Mouse (Mus musculus) neural tube, embryonic 10.5 days (tissue): Measurements from ENCODE around the gene AB124611.
"Not testable (repeated sequence)": the region's sequence is repeated elsewhere in the genome, so short reads cannot be mapped to it uniquely, and the experiment has no call there.

Experiments used
- DNase-seq: peaks from one replicate; pipeline ENCODE4 v3.0.0-alpha.2; 2017; ENCODE audit warnings: low spot score; ENCODE audit errors: extremely low spot score

AB124611 gene

DNA sequence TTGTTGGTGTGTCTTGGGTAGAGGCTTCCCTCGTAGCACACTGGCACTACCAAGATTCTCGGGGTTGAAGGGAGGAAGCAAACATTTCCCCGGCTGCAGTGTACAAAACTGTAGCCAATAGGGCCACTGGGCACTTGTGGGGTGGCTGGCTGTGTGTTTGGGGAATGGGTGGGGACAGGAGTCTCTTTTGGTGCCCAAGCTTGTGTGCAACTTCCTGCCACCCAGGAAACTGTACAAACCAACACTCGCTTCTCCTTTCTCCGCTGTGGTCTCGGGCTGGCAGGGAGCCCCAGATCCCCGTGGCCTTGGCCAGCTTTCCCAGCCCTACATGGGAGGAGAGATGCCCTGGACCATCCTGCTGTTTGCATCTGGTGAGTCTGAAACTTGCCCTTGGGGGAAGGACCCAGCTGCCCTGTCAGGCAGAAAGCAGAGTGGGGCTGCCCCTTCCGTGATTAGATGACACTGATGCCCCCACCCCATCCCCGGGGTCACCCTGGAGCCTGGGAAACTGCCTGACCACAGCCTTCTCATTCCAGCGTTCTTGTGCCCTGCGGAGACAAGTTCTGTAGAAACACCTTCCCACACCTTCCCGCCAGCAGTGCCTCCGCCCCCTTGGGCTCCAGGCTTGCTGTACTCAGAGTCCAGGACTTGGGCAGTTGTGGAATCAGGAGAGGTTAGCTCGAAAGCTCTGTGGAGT lies at the start of gene AB124611:
TSS of gene AB124611 (plus strand) at position 240 of the 697 bp plus-strand sequence.
- no peak for DNase-seq

DNA sequence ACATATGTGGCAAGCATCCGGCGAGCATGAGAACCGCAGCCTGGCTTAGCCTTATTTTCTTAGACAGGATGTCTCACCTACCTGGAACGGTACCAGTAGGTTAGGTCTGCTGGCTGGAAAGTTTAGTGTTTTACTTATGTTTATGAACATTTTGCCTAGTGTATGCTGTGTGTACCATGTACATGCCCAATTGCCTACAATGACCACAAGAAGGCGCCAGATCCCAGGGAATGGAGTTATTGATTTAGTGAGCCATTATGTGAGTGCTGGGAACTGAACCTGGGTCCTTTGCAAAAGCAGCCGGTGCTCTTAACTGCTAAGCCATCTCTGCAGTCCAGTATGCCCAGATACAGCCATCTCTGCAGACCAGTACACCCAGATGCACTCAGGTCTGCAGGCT lies 48.3 kb upstream of the AB124611 start:
- DNase-seq: no peak

DNA sequence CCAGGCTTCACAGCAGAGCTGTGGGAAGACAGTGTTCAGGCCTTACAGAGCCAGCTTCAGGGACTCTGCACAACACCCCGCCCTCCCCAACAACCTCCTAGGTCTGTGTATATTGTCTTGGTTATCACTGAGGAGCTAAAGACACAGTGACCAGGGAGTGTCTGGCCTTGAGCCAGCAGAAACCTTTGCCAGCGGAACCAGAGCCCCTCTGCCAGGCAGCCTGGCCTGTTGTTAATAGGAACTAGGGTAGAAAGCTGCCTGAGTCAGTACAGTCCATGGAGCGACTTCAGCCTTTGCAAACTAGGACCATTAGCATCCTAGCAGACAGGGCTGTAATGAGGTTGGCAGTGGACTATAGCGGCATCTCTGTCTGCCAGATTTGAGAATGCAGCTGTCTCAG lies 41.9 kb upstream of the AB124611 start:
- DNase-seq: no peak

DNA sequence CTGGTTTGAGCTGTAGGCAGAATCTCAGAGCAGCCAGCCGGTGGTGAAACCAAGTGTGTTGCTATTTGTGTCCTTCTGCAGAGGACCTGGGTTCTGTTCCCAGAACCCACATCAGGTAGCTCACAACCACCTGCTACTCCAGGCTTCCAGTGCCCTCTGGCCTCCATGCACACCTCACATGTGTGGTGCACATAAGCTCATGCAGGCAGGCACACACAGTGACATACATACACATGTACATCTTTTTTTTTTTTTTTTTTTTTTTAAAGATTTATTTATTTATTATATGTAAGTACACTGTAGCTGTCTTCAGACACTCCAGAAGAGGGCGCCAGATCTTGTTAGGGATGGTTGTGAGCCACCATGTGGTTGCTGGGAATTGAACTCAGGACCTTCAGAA lies 37.7 kb upstream of the AB124611 start:
- not testable (repeated sequence) for DNase-seq

DNA sequence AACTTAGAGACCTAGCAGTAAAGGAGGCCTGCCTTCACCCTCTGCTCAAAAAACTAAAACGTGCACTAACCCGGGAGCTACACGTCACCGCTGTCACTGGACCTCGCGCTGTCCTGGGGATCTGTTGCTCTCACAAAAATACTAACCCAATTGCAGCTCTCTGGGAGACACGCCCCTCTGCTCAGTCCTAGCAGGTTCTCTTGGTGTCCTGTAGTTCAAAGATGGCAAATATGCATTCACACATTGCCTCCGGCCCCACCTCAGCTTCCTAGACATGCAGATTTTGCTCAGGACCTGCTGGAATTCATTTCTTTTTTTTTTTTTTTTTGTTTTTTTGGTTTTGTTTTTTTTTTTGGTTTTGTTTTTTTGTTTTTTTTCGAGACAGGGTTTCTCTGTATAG lies 35.3 kb upstream of the AB124611 start:
- no peak for DNase-seq

DNA sequence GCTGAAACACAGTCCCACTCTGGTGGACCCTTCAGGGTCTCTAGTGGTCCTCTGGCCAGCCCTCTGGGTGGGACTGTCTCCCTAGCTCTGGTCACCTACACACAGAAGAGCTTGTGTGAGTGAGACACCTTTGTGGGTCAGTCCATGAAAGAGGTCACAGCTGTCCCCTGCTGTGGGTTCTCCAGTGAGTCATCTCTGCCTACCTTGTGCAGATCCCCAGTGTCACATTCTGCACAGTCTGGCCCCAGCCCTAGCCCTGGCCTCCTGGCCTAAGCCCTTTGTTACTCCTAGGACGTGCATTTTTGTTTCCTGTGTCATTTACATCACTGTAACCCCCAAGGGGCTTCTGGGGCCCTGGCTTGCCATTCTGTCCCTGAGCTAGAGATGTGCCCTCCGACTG lies 32.1 kb upstream of the AB124611 start:
- DNase-seq: no peak

DNA sequence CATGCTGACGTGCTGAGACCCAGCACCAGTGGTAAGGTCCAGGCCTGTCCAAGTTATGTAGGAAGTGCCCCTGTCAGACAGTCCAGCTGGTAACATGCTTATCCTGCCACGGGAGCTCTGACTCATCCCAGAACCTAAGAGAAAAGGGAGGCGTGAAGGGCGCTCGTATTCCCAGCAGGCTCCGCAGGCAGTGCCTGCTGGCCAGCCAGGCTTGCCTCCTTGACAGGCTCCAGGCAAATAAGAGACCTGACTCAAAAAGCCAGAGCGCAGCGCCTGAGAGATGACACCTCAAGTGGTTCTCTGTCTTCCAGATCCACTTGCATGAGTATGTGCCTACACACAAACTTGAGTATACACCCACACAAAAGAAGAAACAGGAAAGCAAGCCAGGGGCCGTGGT lies 31.2 kb upstream of the AB124611 start:
- DNase-seq: no peak

DNA sequence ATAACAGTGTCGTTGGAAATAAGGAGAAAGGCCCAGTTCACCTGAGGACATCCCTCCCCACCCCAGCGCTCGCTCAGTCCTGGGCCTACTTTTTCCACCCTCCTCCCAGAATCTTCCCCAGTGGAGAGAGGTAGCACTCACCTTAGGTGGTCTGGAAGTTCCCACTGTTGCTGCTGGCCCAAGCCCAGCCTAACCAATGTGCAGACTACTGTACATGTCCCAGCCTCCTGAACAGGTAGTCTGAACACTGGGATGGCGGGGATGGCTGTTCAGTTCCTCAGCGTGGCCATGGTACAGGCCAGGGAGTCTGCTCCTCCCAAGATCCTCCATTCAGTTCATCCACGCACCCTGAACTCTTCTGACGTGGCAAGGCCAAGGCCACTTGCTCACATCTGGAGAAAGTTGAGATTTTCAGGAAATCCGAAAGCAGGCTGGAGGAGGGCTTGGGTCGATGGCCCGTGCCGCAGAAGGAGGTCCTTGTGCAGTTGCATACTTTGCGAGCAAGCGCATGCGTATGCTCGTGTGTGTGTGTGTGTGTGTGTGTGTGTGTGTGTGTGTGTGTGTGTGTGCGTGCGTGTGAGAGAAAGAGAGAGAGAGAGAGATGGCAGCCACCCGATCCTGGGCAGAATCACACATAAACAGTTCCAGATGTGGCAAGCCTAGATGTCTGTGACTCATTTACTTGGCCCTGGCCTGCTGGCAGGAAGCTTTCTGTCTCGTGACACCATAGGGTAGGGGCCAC lies 29.5 kb upstream of the AB124611 start:
- peak; percentile 64 for DNase-seq

DNA sequence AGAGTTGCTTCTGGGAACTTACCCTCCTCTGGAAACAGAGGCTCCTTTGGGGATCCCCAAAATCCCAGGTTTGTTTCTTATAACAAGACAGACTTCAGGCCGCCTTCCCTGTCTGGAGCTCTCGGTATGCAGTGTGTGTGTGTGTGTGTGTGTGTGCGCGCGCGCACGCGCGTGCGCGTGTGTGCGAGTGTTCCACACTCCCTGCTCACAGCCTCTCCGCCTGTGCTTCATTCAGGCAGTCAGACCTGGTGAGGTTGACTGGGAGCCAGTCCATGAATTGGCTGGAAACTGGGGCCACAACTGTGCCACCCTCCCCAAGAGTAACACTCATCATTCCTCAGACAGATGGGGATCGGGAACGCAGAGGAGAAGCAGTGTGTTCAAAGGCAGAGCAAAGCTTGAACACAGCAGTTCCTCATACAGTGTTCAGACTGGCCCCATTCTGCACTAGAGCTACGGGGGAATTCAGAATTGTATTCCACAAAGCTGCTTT lies 28.9 kb upstream of the AB124611 start:
- DNase-seq: no peak

DNA sequence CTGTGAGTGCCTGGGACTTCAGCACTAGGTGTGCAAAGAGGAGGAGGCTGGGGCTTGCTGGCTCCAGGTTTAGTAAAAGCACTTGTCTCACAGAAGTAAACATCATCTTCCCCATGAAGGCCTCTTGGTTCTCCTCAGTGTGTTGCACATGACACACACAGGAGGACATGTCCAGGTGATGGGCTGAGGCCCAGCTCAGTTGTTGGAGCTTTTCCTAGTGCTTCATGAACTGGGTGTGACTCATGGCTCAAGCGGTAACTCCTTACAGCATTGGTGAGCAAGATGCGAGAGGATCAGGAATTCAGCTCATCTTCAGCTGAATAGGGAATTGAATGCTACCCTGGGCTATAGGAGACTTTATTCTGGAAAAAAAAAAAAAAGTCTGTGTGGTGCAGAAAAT lies 28.3 kb upstream of the AB124611 start:
- no peak for DNase-seq

DNA sequence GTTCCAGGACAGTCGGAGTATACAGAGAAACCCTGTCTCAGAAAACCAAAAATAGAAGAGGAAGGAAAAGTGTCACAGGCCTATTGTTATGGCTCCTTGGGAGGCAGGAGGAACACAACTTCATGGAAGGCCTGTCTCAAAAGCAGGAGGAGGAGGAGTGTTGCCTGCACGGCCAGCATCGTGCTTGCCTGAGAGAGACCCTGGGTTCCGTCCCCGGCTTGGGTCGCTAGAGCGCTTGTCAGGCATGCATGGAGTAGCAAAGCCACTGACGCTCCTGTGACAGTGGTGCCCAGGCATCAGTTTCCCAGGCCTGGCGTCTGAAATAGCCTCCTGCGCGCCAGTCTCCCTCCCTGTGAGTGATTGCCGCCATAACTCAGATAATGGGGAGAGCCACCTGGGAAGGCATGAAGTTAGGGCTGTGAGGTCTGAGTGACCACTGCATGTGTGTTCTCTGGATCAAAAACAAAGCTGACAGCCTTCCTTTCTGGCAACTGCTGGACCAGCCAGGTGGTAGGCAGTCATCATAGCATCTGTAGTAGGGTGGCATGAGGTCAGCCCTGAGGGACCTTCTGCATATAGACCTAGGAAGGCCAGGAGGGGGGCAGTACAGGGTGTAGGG lies 27.6 kb upstream of the AB124611 start:
- DNase-seq: no peak

DNA sequence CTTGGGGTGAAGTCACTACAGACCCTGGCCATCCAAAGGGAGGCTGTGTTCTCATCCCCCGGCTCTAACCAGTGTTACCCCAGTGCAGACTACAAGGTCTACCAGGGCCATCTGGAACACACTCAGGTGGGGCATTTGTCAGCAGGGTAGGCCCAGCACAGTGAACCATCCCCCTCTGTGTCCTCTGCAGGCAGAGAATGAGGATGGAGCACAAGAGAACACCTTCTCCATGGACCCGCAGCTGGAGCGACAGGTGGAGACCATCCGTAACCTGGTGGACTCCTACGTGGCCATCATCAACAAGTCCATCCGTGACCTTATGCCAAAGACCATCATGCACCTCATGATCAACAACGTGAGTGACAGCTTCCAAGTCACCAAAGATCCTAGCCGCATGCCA lies 22.6 kb upstream of the AB124611 start:
- no peak for DNase-seq

DNA sequence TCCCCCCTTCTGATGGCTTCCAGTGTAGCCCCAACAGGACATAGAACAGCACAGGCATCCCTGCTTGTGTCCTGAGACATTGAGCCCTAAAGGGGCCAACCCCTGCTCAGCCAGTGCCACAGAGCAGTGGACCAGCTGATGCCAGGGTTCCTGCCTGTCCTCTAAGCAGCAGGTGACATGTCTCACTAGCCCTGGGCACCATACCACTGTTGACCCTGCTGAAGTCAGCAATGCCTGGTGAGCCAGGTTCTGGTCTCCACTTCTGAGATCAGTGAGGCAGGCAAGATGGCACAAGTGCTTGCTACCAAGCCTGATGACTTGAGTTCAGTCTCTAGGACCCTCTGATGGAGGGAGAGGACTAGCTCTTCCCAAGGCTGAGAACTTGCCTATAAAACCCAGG lies 20.2 kb upstream of the AB124611 start:
- DNase-seq: no peak

DNA sequence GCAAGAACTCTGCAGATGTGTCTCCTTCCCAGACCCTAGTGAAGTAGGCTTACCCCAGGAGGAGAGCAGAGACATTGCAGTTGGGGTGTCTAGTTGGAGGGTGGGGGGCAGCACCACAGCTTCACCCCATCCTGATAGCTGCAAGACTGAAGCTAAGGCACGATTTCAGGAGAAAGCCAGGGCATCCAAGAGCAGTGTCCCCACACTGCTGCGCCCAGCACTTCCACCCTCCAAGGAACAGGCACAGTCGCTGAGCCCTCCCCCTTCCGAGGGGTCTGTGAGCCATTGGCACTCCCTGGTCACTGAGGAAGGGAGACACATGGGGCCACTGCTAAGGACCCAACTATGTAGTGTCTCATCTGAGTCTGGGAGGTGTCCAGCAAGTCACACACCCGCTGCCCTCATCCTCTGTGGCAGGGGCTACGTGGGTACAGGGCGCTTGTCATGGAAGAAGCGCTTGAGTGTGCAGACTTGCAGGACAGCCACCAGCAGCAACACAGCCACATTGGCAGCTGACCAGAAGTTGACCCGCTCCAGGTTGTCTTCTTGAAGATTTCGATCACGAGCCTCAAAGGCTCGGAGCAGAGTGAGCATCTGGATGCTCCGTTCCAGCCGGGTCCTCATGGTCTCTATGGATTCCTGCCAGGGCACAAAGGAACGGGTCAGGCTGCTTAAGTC lies 18.1 kb upstream of the AB124611 start:
- no peak for DNase-seq

DNA sequence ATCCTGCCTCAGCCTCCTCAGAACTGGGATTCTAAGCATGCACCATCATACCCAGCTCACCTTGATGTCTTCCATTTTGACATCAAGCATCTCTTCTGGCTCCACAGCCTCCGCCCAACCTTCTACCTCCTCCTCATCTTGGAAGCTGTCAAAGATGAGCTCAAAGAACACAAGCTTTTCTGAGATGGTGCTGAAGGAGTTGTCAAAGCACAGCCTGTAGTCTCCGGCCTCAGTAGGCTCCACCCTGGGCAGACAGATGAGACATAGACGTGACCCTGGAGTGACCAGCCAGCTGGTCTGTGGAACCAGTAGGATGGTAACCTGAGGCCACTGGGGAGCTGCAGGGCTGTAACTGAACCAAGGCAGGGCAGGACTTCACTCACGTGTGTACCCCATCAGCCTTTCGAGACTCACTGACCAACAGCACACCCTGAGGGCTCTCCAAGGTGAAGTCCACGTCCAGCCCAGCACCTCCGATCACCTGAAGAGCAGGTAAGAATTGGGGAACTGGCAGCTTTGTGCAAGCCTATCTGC lies 17.0 kb upstream of the AB124611 start:
- DNase-seq: no peak

DNA sequence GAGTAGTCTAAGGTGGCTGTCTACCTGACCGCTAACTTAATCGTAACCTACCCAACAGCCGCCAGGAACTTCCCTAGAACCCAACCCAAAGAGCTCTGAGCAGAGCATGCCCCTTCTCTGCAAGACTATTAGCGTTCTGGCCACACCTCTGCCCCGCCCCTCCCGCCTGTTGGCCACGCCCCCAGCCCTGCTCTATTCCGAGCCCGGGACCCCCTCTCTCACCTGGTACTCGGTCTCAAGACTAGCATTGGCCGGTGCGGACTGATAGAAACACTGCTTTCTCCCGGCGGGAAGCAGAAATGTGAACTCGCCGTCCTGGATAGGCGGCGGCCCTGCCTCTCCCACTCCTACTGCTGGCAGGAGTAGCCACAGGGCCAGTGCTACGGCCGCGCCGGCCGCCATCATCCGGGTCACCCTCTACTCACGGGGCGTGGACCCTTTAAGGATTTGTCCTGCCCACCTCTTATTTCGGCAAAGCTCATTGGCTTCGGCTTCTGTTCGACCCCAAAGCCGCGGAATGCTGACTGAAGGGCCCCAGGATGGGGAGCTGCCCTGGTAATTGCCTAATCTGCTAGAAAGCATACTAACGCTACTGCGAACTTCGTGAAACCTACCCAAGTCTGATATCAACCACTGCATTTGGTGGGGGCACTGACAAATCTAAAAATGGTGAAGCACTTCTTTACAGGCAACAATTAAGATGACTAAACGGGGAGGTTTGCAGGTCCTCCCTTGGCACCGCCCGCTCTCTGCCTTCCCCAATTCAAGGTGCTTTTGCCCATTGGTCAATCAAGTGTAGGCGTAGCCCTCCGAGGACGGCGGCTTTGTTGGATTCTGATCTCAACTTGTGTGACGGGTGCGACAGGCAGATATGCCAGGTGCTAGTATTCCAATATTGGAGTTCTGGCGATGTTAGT lies 15.9 kb upstream of the AB124611 start, which contains the start of gene Tmed1:
TSS of gene Tmed1 (minus strand) at position 481 of the 917 bp plus-strand sequence.
- peak; percentile 97 for DNase-seq

DNA sequence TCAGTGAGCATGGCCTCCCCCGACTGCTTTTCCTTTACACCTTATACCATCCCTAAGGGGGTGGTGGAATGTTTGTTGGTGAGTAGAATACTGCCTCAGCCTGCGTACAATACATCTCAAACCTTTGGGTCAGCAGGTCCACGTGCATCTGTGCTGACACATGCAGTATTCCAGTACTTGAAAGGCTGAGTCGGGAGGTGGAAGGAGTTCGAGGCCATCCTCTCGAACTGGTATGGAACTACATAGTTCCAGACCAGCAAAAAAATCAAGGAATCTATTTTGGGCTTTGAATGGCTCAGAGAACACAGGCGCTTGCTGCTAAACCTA lies 15.3 kb upstream of the AB124611 start:
- no peak for DNase-seq

DNA sequence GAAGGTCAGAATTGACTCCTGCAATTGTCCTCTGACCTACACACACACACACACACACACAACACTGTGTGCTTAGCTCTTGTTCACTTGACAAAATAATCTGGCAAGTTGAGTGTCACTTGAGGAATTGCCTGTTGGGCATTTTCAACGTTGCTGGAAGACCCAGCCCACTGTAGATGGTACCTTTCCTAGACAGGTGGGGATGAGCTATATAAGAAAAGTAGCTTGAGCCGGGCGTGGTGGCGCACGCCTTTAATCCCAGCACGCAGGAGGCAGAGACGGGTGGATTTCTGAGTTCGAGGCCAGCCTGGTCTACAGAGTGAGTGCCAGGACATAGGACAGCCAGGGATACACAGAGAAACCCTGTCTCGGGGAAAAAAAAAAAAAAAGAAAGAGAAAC lies 14.9 kb upstream of the AB124611 start:
- DNase-seq: no peak

DNA sequence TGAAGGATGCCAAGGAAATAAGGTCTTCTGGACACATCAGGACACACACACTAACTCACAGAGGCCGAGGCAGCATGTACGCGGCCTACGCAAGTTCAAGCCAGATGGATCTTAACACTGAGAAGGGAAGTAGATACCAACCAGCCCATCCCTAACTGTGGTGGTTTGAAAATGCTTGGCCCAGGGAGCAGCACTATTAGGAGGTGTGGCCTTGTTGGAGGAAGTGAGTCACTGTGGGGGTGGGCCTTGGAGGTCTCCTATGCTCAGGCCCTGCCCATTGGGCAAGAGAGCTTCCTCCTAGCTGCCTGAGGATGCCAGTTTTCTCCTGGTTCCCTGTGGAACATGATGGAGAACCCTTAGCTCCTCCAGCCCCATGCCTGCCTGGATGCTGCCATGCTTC lies 12.5 kb upstream of the AB124611 start:
- no peak for DNase-seq

DNA sequence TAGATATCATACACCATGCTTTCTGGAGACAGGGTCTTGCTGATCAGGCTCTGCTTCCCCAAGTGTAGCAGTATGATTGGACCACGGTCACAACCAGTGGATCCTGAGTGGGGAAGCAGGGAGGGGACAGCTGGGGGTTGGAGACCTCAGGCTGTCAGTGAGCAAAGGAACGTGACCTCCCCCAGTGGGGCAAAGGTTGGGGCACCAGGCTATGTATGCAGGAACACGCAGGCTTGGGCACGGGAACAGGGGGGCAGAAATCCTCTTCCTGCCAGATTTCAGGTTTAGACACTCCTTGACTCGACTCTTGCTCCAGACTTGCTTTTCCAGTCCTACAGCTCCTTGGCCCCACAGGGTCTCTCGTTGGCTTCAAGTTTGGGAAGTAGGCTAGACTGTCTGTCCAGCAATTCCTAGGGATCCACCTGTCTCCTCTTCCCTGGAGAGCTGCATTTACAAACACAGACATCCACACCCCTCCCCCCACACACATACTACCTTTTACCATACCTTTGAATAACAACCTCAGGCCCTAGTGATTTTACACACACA lies 8.0 kb upstream of the AB124611 start:
- DNase-seq: no peak
